Mouse (Mus musculus): ENCODE results near the gene Dsn1.
A peak's percentile ranks its signal among the peaks of the same experiment; 100 is the strongest.

Gene Dsn1

GRCm38 (mm10) chr2:157006511-157007233, at the start of gene Dsn1:
Gene Dsn1, minus strand, starts transcription at chr2:157007154.
- DNase-seq (ENCODE audit: low spot score in 2 of 2), result peak; percentile 73 to 87

DNA sequence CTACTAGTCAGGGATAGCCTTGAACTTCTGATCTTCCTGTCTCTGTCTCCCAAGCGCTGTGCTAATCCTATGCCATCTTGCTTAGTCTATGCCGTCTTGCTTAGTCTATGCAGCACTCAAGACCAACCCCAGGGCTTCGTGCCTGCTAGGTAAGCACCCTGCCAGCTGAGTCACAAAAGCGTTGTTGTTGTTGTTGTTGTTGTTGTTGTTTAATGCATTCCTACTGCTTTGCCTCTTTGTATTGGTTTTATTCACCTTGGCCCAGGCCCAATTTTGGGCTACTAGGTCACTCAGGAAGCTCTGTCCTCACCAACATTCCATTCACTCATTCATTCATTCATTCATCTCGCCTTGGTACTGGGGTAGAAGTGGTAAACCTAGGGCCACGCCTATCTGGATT, 48.8 kb upstream of the Dsn1 start:
- no peak for DNase-seq (ENCODE audit: low spot score in 2 of 2)

GRCm38 (mm10) chr2:157054816-157055215, 47.9 kb upstream of the Dsn1 start:
- DNase-seq (ENCODE audit: low spot score in 2 of 2), result no peak

DNA sequence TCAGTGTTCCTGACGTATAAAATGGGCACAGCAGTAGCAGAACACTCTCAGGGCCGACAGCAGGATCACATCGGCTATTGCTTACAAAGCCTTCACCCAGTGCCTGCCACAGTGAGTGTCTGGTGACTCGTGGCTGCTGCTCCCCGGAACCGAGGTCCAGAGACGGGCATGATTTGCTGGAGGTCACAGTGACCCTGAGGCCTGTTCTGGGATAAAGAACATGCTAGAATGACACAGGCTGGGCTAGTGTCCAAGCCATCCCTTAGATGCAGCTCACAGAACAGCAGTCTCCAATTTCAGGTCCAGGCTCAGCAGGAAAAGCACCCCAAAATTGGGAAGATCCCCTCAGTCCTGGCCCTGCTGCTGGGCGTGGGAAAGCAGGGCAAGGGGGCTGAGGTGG, 47.3 kb upstream of the Dsn1 start:
- DNase-seq (ENCODE audit: low spot score in 2 of 2), result no peak

DNA sequence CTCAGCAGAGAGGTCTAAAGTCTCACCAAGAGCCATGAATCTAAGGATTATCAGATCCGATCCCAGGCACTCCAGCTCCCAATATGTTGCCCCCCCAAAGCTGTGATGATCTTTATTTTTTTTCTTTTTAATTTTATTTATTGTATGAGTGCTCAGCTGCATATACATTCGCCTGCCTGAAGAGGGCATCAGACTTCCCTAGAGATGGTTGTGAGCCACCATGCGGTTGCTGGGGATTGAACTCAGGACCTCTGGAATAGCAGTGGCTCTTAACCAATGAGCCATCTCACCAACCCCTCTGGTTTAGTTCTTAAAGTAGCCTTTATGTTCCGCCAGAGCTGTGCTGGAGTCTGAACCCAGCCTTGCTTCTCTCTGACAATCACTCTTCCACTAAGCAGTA, 46.8 kb upstream of the Dsn1 start:
- DNase-seq (ENCODE audit: low spot score in 2 of 2), result no peak

GRCm38 (mm10) chr2:157053124-157053523, 46.2 kb upstream of the Dsn1 start:
- no peak for DNase-seq (ENCODE audit: low spot score in 2 of 2)

DNA sequence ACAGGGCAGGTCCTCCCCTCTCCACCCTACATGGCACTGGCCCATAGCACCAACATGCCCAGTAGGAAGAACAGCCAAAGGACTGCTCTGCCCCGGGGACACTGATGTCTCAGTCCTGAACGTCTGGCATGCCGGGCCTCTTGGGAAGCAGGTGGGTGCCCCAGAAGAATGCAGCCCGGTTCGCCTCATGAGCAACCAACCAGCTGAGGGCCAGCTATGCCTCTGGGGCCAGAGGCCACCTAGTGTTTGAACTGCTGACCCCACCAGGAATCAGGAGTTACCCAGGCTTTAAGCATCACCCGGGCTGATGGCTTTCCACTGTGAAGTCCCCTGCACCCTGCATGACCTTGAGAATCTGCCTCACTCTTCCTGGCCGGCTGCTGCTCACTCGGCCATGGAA, 45.5 kb upstream of the Dsn1 start:
- DNase-seq (ENCODE audit: low spot score in 2 of 2), result no peak

- DNase-seq (ENCODE audit: low spot score in 2 of 2), result peak in 1 of 2 experiments; percentile 71
Observed at GRCm38 (mm10) chr2:157049831-157050243, 42.9 kb upstream of the Dsn1 start.

DNA sequence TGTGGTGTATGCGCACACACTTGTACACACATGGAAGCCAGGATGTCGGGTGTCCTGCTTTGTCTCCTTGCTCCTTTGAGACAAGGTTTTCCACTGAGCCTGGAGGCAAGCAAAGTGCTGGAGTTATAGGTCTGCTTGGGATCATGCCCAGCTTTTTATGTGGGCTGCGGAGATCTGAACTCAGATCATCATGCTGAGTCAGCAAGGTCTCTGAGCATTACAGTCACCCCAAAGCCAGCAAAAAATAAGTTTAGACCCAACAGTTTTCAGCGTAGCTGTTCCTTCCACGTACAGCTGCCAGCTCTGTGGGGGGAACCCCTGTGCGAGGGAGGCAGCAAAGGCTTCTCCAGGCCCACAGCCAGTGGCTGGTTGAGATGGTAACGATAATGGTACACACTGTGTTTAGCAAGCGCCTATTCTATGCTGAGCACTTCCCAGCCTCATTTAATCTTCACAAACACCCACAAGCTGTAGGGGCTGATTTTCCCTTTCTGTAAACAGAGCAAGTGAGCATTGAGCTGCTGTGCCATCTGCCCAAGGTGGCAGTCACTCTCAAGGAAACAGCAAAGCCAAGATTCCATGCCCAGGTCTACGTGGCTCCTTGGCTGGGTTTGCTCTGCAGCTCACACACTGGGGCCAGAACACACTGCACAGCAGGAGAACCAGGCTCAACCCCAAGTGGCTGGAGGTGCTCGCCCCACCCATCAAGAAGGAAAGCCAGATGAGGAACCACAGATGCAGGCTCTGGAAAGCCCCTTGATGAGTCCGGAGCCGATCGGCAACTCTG, 41.6 kb upstream of the Dsn1 start:
- no peak for DNase-seq (ENCODE audit: low spot score in 2 of 2)

GRCm38 (mm10) chr2:157046956-157047355, 40.0 kb upstream of the Dsn1 start:
- DNase-seq (ENCODE audit: low spot score in 2 of 2), result no peak

- no peak for DNase-seq (ENCODE audit: low spot score in 2 of 2)
Observed at GRCm38 (mm10) chr2:157045932-157046331, 39.0 kb upstream of the Dsn1 start.

- DNase-seq (ENCODE audit: low spot score in 2 of 2), result no peak
Observed at GRCm38 (mm10) chr2:157043987-157044386, 37.0 kb upstream of the Dsn1 start.

DNA sequence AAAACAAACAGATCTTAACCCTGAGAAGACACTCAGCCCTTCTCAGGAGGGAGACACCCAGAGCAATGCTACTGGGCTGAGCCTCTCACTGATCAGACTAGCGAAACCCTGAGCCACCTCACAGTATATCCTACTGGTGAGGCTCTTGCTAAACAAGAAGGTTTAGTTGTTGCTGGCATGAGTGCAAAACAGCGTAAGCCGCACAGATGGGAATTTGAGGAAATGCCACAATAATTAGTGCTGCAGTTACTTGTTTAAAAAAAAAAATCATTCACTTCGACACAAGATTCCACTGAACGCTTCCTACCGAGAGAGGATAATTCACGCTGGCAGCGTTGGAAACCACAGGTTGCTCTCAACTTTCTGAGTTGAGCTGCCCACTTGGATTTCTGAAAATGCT, 36.6 kb upstream of the Dsn1 start:
- DNase-seq (ENCODE audit: low spot score in 2 of 2), result no peak

DNA sequence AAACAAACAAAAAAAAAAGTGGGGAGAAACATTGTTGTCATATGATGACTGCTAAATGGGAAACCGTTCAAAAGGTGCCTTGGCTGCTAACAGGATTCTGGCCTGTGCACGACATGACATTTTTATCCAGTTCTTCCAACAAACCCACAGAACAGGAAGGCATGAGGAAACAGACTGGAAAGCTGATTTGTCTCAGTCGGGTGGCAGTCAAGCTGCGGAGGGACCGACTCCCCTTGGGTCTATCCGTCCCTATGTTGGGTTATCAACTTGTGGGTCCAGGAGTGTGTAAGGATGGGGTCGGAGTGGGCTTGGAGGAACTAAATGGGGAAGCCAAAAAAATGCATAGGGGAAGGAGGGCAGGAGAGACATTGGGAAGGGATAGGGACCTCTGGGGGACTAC, 34.5 kb upstream of the Dsn1 start:
- DNase-seq (ENCODE audit: low spot score in 2 of 2), result no peak

- DNase-seq (ENCODE audit: low spot score in 2 of 2), result no peak
Observed at GRCm38 (mm10) chr2:157040649-157041046, 33.7 kb upstream of the Dsn1 start.

DNA sequence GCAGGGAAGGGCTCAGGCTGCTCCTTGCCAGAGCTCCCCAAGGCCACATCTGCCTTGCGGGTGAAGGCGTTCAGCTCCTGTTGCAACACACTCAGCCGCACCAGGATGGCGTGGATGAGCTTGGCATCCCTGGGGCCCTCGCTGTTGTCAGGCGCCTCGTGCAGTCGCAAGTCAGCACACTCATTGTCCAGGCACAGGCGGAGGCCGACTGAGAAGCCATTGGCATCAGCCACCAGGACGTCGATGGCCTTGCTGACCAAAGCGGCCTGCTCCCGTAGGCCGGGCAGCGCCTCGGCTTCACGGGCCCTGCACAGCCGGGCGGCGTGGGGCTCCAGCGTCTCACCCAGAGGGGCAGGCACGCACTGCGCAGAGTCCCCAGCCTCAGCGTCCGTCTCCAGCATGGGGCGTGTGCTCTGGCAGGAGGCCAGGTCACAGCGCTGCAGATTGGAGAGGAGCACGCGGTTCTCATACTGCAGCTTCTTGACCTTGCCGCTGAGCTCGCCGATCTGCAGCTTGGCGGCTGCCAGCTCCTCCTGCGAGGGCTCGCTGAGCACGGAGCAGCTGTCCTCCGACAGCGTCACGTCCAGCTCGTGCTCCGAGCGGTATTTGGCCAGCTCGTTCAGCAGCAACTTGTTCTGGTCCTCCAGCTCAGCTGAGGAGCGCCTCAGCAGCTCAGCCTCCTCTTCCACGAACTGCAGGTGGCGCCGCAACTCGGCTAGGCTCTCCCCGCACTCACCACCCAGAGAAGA, 33.1 kb upstream of the Dsn1 start:
- peak in 1 of 2 experiments; percentile 66 for DNase-seq (ENCODE audit: low spot score in 2 of 2)

DNA sequence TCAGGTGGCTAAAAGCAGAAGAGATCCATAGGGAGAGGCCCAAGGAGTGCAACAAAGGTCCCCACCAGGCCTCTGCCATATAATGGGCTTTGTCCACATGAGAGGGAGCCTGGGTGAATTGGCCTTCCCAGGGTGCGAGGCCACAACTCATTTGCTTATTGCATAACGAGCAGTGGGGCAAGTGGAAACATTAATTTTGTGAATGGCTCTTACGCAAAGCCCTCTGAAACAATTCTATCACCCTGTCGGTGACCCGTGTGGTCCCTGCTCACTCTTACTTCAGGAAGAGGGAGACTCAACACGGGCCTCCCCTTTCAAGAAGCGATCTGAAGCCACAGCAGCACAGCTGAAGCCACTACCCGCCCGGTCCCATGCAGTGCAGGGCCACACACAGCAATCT, 30.3 kb upstream of the Dsn1 start:
- no peak for DNase-seq (ENCODE audit: low spot score in 2 of 2)

- DNase-seq (ENCODE audit: low spot score in 2 of 2), result no peak
Observed at GRCm38 (mm10) chr2:157036400-157036799, 29.4 kb upstream of the Dsn1 start.

GRCm38 (mm10) chr2:157035371-157035770, 28.4 kb upstream of the Dsn1 start:
- DNase-seq (ENCODE audit: low spot score in 2 of 2), result no peak

DNA sequence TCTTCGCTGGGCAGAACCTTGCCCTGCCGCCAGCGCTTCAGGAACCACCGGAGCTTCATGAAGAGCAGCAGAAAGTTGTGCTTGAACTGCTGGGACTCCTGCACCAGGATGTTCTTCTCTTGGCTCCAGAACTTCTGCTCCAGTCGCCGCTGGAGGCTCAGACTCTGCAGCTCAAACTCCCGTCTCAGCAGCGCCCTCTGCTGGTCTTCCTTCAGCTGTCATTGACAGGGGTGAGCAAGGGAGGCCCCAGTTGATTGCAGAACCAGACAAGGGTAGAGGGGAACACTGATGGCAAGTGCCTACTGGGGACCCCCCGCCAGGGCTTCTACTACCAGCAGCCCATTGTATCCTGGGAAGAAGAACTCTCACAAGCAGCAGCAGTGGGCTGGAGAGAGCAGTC, 23.9 kb upstream of the Dsn1 start:
- peak; percentile 86 to 89 for DNase-seq (ENCODE audit: low spot score in 2 of 2)

DNA sequence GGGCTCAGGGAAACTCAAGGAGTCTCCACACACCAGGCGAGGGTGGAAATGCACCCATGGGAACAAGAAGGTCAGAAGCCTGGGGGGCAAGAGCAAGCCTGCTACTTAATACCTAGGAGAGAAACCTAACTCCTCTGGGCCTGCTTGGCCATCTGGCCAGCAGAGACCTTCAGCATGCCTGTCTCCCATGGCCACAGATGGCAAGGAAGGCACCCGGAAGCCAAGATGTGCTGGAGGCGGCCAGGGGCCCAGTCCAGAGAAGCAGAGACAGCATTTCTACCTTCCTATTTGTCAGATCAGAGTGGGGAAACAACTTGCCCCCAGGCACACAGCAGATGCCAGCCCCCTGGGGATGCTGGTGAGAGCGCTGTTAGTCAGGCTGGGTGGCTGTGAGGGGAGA, 21.3 kb upstream of the Dsn1 start:
- DNase-seq (ENCODE audit: low spot score in 2 of 2), result no peak
